Mouse (Mus musculus): ENCODE results near the gene Metap1d.

DNA sequence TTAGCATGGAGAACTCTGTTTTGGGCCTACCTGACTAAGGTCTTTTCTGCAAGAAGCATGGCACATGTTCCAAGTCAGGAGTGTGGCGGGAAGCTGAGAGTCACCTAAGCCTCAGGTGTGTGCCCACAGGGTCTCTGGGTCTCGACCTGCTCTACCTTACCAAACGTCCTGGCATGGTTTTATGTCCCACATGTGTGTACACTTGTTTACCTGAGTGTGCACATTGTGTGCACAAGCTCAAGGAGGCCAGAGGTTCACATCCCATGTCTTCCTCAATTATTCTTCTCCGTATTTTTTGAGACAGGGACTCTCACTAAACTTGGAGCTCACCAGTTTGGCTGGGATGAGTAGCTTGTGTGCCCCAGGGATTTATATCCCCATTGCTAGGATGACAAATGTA, 9.0 kb downstream of the Metap1d start:
- TF ChIP-seq POLR2A (IDR thresholded peaks at IDR 0.05; ENCODE audit: insufficient read length, low read depth) (no peak), USF1 (IDR thresholded peaks at IDR 0.05; ENCODE audit: low read depth) (no peak), MAX (IDR thresholded peaks at IDR 0.05; ENCODE audit: low read depth) (no peak), SRF (IDR thresholded peaks at IDR 0.05; ENCODE audit: control insufficient read depth, insufficient read length, low read depth) (no peak), E2F4 (IDR thresholded peaks at IDR 0.05; ENCODE audit: insufficient read depth) (no peak), MYOG (IDR thresholded peaks at IDR 0.05; ENCODE audit: control insufficient read depth in 1 of 3, insufficient read depth in 1 of 3, insufficient read length in 2 of 3, low read depth in 2 of 3) (no peak), REST (IDR thresholded peaks at IDR 0.05; ENCODE audit: insufficient read depth, insufficient read length) (no peak), POLR2AphosphoS2 (IDR thresholded peaks at IDR 0.05; ENCODE audit: insufficient read length, low read depth) (no peak), CEBPB (IDR thresholded peaks at IDR 0.05; ENCODE audit: insufficient read depth, poor library complexity, severe bottlenecking) (no peak), TCF12 (IDR thresholded peaks at IDR 0.05; ENCODE audit: insufficient read depth, poor library complexity, severe bottlenecking) (no peak)

Data from myocyte (in vitro differentiated cells).